Mouse (Mus musculus) kidney, adult 2 months (tissue): ENCODE results near the gene Arg2. TPM values are rescaled to one million over a fixed set of nuclear protein-coding genes. Genes with fewer than 3 reads are reported as not detected.

Source experiments
- DNase-seq: peaks from one replicate; pipeline ENCODE4 v3.0.0; 2021
- H3K27ac ChIP-seq: fragments of 200-500 bp; 2 replicates; pipeline ENCODE4 v1.5.1; 2012; ENCODE audit warnings: low read depth, low read length, control low read depth, inconsistent platforms; ENCODE audit not compliant: insufficient read depth
- H3K27me3 ChIP-seq: fragments of 200-500 bp; replicated peaks from 2 replicates; pipeline ENCODE4 v1.6.1; 2012; ENCODE audit warnings: mild to moderate bottlenecking, moderate library complexity, low read length, inconsistent platforms; ENCODE audit not compliant: control insufficient read depth, insufficient read depth
- H3K36me3 ChIP-seq: fragments of 200-500 bp; 2 replicates; pipeline ENCODE4 v1.6.1; 2012; ENCODE audit warnings: mild to moderate bottlenecking, moderate library complexity, low read length, inconsistent platforms; ENCODE audit not compliant: control insufficient read depth, insufficient read depth
- H3K4me1 ChIP-seq: fragments of 200-500 bp; 2 replicates; pipeline ENCODE4 v1.6.1; 2011; ENCODE audit warnings: low read length; ENCODE audit not compliant: control insufficient read depth, insufficient read depth
- H3K4me3 ChIP-seq: fragments of 200-500 bp; 2 replicates; pipeline ENCODE4 v1.5.1; 2011; ENCODE audit warnings: mild to moderate bottlenecking, low read depth, low read length, control low read depth; ENCODE audit not compliant: insufficient read depth
- CTCF ChIP-seq: fragments of 200-500 bp; conservative IDR thresholded peaks from 2 replicates; pipeline ENCODE4 v1.5.1; 2011; ENCODE audit warnings: low read depth, mild to moderate bottlenecking, control low read depth, low read length, moderate library complexity, mixed read lengths; ENCODE audit not compliant: insufficient read depth, insufficient read length
- POLR2A ChIP-seq: fragments of 200-500 bp; IDR thresholded peaks from one replicate; pipeline ENCODE4 v1.6.1; 2011; ENCODE audit warnings: low read depth, low read length, control low read depth
- WGBS: fragments of 180-500 bp; shearing (Covaris S2); methylation state at CpG from one replicate; pipeline ENCODE4 v1.1.7; 2018; 5-methylcytosine and 5-hydroxymethylcytosine counted together
- polyA plus RNA-seq: library from polyadenylated mRNA; depleted of rRNA; stranded (reverse); fragments of >200 nt; gene quantifications from 2 replicates; pipeline ENCODE4 v1.2.3, GENCODE M21; 2012

Arg2 gene
- polyA plus RNA-seq, 1 experiment, result 19.2 TPM

DNA sequence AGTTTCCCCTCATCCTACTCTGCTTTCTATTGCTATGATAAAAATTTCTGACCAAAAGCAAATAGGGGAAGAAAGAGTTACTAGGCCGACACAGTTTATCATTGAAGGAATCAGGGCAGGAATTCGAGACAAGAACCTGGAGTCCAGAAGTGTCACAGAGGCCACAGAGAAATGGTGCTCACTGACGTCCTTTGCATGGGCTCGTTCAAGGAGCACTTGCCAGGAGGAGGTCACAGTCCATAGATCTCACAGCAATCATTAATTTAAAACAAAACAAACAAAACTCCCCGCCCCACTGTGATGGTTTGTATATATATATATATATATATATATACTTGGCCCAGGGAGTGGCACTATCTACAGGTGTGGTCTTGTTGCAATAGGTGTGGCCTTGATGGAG, 25.3 kb upstream of the Arg2 start:
- Histone ChIP-seq H3K27me3 (no peaks in the 10 kb centered on the region; the same call in 1 of the 2 replicates), H3K36me3 (no peaks in the 10 kb centered on the region), H3K27ac (no peak overlapping the region), H3K4me3 (no peak overlapping the region), H3K4me1 (peaks cover 5% of the 10 kb centered on the region; the same call in 1 of the 2 replicates)
- DNase-seq, result peak; percentile 74
- 32% methylated on average over 5 of the region's 5 CpGs for WGBS
- no peak for TF ChIP-seq CTCF
- no peak for TF ChIP-seq POLR2A

DNA sequence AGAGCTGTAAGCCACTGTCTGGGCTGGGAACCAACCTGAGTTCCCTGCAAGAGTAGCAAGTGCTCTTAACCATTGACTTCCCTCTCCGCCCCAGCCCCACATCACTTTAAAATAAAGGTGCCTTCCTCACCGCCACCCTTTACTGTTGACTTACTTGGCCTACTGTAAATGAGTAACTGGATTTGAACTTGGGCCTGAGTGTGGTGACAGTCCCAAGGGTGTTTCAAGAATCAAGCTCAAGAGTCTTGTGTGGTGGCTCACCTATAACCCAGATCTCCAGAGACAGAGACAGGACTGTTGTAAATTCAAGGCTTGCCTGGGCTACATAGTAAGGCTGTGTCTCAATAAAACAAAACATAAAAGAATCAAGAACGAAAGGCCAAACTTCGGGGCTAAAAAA, 11.6 kb upstream of the Arg2 start:
- no peaks in the 10 kb centered on the region for H3K27me3 ChIP-seq
- peaks cover 6% of the 10 kb centered on the region; the same call in 1 of the 2 replicates for H3K4me1 ChIP-seq
- TF ChIP-seq CTCF (no peak), POLR2A (no peak)
- no peak overlapping the region for H3K27ac ChIP-seq
- no peaks in the 10 kb centered on the region for H3K36me3 ChIP-seq
- peak; percentile 71 for DNase-seq
- 55% methylated on average over 4 of the region's 4 CpGs for WGBS
- no peak overlapping the region for H3K4me3 ChIP-seq

DNA sequence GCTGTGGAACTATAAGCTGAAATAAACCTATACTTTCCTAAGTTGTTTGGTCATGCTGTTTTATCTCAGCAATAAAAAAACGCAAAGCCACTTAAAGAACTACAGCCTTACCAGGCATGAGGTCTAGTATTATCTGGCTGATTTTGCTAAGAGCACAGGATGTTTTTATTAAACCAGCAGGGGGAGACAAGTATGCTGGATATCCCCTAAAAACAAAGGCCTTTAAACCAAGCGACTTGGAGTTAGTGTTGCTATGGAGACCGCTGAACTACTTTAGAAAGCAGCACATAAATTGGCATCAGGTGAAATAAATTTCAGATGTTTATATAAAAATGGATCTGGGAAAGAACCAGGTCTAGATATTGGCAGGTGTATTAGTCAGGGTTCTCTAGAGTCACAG, 7.8 kb upstream of the Arg2 start:
- no peak for TF ChIP-seq CTCF
- no peak for TF ChIP-seq POLR2A
- Histone ChIP-seq H3K4me3 (no peak overlapping the region), H3K27me3 (no peaks in the 10 kb centered on the region), H3K4me1 (peaks cover 6% of the 10 kb centered on the region; the same call in 1 of the 2 replicates), H3K36me3 (no peaks in the 10 kb centered on the region), H3K27ac (no peak overlapping the region)
- WGBS, result 34% methylated on average over 3 of the region's 3 CpGs
- peak; percentile 35 for DNase-seq

GRCm38 (mm10) chr12:79131178-79131675, 650 bp downstream of the Arg2 start:
- H3K4me3 ChIP-seq, result peak overlapping the region; percentile 47
- DNase-seq, result no peak
- 6% methylated on average over 22 of the region's 22 CpGs for WGBS

GRCm38 (mm10) chr12:79131706-79132460, 1.3 kb downstream of the Arg2 start:
- no peak overlapping the region for H3K27ac ChIP-seq
- TF ChIP-seq CTCF (no peak), POLR2A (no peak)
- H3K4me1 ChIP-seq, result no peaks in the 10 kb centered on the region
- 44% methylated on average over 5 of the region's 5 CpGs for WGBS
- no peak for DNase-seq
- H3K4me3 ChIP-seq, result no peak overlapping the region
- no peaks in the 10 kb centered on the region for H3K36me3 ChIP-seq
- no peaks in the 10 kb centered on the region; the same call in 1 of the 2 replicates for H3K27me3 ChIP-seq

More at GRCm38 (mm10) chr12:79131178-79131675, 650 bp downstream of the Arg2 start:
- TF ChIP-seq CTCF (no peak), POLR2A (no peak)
- H3K27me3 ChIP-seq, result no peaks in the 10 kb centered on the region; the same call in 1 of the 2 replicates
- H3K27ac ChIP-seq, result no peak overlapping the region
- no peaks in the 10 kb centered on the region for H3K4me1 ChIP-seq
- H3K36me3 ChIP-seq, result no peaks in the 10 kb centered on the region

GRCm38 (mm10) chr12:79134676-79135075, 4.1 kb downstream of the Arg2 start:
- H3K36me3 ChIP-seq, result no peaks in the 10 kb centered on the region
- no peaks in the 10 kb centered on the region for H3K4me1 ChIP-seq
- H3K27me3 ChIP-seq, result no peaks in the 10 kb centered on the region; the same call in 1 of the 2 replicates
- no peak overlapping the region for H3K27ac ChIP-seq
- 60% methylated on average over 8 of the region's 8 CpGs for WGBS
- no peak overlapping the region for H3K4me3 ChIP-seq
- no peak for DNase-seq
- TF ChIP-seq POLR2A (no peak), CTCF (no peak)

- Histone ChIP-seq H3K4me1 (no peaks in the 10 kb centered on the region), H3K4me3 (no peak overlapping the region), H3K27me3 (no peaks in the 10 kb centered on the region; the same call in 1 of the 2 replicates), H3K27ac (no peak overlapping the region), H3K36me3 (no peaks in the 10 kb centered on the region)
- DNase-seq, result no peak
- 31% methylated on average over 4 of the region's 4 CpGs for WGBS
- TF ChIP-seq CTCF, result no peak
- TF ChIP-seq POLR2A, result no peak
Observed at GRCm38 (mm10) chr12:79135105-79135504, 4.5 kb downstream of the Arg2 start.
